Mouse (Mus musculus) heart, embryonic 16.5 days (tissue): ENCODE results near the gene Haspin. TPM values are rescaled to one million over a fixed set of nuclear protein-coding genes. Genes with fewer than 3 reads are reported as not detected.

Experiments used
- ATAC-seq: fragments of 200-750 bp; cut with Nextera tagmentation; replicated peaks from 2 replicates; pipeline ENCODE4 v1.8.0; 2017; ENCODE audit warnings: moderate number of reproducible peaks; ENCODE audit not compliant: insufficient read depth, low FRiP score; ENCODE audit errors: extremely low read depth
- H3K27ac ChIP-seq: fragments of 300-500 bp; sonication (generic); 2 replicates; pipeline ENCODE4 v1.5.1; 2014; ENCODE audit warnings: mild to moderate bottlenecking, low read length, control low read depth, moderate library complexity
- H3K27me3 ChIP-seq: fragments of 300-500 bp; sonication (generic); 2 replicates; pipeline ENCODE4 v1.6.1; 2014; ENCODE audit warnings: low read length, mixed read lengths; ENCODE audit not compliant: control insufficient read depth, insufficient read depth
- H3K36me3 ChIP-seq: fragments of 300-500 bp; sonication (generic); 2 replicates; pipeline ENCODE4 v1.6.1; 2014; ENCODE audit not compliant: control insufficient read depth, insufficient read depth
- H3K4me1 ChIP-seq: fragments of 300-500 bp; sonication (generic); 2 replicates; pipeline ENCODE4 v1.6.1; 2014; ENCODE audit warnings: low read length, mixed read lengths; ENCODE audit not compliant: control insufficient read depth, insufficient read depth
- H3K4me2 ChIP-seq: fragments of 300-500 bp; sonication (generic); 2 replicates; pipeline ENCODE4 v1.6.1; 2014; ENCODE audit warnings: low read depth, mild to moderate bottlenecking, control low read depth, low read length
- H3K4me3 ChIP-seq: fragments of 300-500 bp; sonication (generic); 2 replicates; pipeline ENCODE4 v1.5.1; 2014; ENCODE audit warnings: mild to moderate bottlenecking, control low read depth, low read length
- H3K9ac ChIP-seq: fragments of 300-500 bp; sonication (generic); 2 replicates; pipeline ENCODE4 v1.6.1; 2014; ENCODE audit warnings: low read length, control low read depth
- H3K9me3 ChIP-seq: fragments of 300-500 bp; sonication (generic); replicated peaks from 2 replicates; pipeline ENCODE4 v1.6.1; 2016; ENCODE audit warnings: low read length; ENCODE audit not compliant: control insufficient read depth
- WGBS: fragments of 180-500 bp; shearing (Covaris S2); extraction: QIAGEN DNeasy Blood & Tissue Kit; methylation state at CpG from one replicate; pipeline ENCODE4 v1.1.7; 2014; 5-methylcytosine and 5-hydroxymethylcytosine counted together
- polyA plus RNA-seq: library from polyadenylated mRNA; unstranded; fragments of >200 nt; fragmentation: Nextera tagmentation; extraction: Ambion mirVana; gene quantifications from 2 replicates; pipeline ENCODE4 v1.2.1, GENCODE M21; 2015

The Haspin gene
- polyA plus RNA-seq, 1 experiment from 2014 or later, result 13.6 TPM

DNA sequence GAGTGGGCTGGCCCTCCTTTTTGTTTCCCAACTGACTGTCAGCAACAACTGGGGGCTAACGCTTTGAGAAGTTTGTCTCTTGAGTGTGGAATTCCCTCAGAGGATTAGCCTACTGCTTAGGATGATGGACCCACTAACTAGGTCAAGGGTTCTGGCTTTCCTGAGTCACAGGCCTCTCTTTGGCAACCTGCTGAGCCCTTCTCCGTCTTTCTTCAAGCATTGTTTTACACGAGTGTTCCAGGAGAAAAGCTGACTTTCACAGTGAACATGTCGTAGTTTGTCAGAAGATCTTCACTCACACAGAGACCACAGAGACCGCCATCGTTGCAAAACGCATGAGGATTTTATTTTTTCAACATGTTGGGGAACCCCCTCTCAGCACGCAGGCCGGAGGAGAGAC is 10.1 kb upstream of the Haspin start:
- H3K9me3 ChIP-seq, result no peaks in the 10 kb centered on the region
- H3K36me3 ChIP-seq, result no peaks in the 10 kb centered on the region
- H3K27ac ChIP-seq, result no peak overlapping the region
- no peak overlapping the region for H3K9ac ChIP-seq
- no peaks in the 10 kb centered on the region for H3K27me3 ChIP-seq
- H3K4me2 ChIP-seq, result no peak overlapping the region
- no peak for ATAC-seq
- H3K4me3 ChIP-seq, result no peak overlapping the region
- H3K4me1 ChIP-seq, result no peaks in the 10 kb centered on the region
- 76% methylated on average over 9 of the region's 9 CpGs for WGBS

DNA sequence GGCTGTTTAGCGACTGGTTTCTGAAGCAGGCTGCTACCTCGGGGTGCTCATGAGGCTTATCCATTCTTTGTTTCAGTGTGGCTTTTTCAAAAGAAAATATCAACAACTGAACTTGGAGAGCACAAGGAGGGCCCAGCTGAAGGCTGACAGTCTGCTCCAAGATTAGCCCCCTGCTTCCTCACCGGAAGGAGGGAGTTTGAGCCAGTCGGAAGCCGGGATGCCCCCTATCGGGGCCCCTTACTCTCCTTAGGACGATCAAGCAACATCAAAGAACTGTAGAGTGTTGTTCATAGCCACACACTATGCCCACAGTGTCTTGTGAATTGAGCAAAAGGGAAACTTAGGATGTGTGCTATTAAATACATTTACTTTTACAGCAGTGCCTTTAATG is 8.9 kb upstream of the Haspin start:
- Histone ChIP-seq H3K36me3 (no peaks in the 10 kb centered on the region), H3K27me3 (no peaks in the 10 kb centered on the region), H3K4me1 (no peaks in the 10 kb centered on the region), H3K9ac (no peak overlapping the region), H3K9me3 (no peaks in the 10 kb centered on the region), H3K4me2 (no peak overlapping the region), H3K27ac (no peak overlapping the region), H3K4me3 (no peak overlapping the region)
- ATAC-seq, result no peak
- 48% methylated on average over 7 of the region's 7 CpGs for WGBS

DNA sequence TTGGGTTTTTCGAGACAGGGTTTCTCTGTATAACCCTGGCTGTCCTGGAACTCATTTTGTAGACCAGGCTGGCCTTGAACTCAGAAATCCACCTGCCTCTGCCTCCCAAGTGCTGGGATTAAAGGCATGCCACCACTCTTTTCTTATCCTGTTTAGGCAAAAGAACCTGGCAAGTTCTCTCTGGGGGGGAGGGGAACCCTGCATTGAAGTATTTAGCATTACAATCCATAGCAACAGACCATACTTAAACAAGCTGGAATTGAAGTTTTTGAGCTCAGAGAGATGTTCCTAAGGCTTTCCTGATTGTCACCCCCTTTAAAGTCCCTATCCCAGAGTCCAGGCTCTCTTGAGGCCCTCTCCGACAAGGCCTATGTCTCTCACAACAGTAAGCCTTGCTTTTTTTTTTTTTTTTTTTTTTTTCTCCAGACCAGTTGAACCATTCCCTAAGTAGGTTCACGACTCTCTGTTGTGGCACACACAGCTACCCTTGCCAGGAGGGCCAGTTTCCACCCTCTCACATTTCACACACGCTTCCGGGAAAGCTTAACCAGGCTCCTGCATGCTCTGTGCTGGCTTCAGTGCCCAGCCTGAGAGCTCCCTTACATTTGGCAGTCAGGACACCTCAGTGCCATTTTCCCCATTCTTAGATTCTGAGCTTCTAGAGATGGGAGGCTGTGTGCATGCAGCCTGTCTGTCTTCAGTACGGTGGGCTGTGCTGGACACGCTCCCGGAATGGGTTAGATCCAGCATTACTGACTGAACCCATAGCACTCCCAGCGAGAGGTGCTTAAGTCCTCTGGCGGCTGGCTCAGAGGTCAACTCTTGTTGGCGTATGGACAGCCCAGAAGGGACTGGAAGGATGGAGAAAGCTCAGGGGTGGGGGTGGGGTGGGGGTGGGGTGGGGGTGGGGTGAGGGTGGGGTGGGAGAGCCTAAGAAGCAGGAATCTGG is 8.2 kb upstream of the Haspin start:
- Histone ChIP-seq H3K9ac (no peak overlapping the region), H3K27ac (no peak overlapping the region)
- WGBS, result 56% methylated on average over 11 of the region's 11 CpGs

GRCm38 (mm10) chr11:73144261-73144681 is 6.2 kb upstream of the Haspin start:
- Histone ChIP-seq H3K9me3 (no peaks in the 10 kb centered on the region), H3K36me3 (no peaks in the 10 kb centered on the region), H3K4me2 (no peak overlapping the region), H3K4me3 (no peak overlapping the region), H3K4me1 (no peaks in the 10 kb centered on the region), H3K27ac (no peak overlapping the region), H3K9ac (no peak overlapping the region), H3K27me3 (no peaks in the 10 kb centered on the region)
- no peak for ATAC-seq
- 31% methylated on average over 1 of the region's 1 CpGs for WGBS

More for the DNA sequence above, 8.2 kb upstream of the Haspin start:
- Histone ChIP-seq H3K36me3 (no peaks in the 10 kb centered on the region), H3K4me1 (no peaks in the 10 kb centered on the region), H3K27me3 (no peaks in the 10 kb centered on the region), H3K4me3 (no peak overlapping the region), H3K9me3 (no peaks in the 10 kb centered on the region), H3K4me2 (no peak overlapping the region)
- no peak for ATAC-seq

- Histone ChIP-seq H3K27ac (peak overlapping the region; percentile 30; the same call in 1 of the 2 replicates), H3K36me3 (peaks cover 7% of the 10 kb centered on the region; the same call in 1 of the 2 replicates), H3K9ac (peak overlapping the region; percentile 82), H3K4me3 (peak overlapping the region; percentile 79), H3K4me1 (peaks cover 26% of the 10 kb centered on the region), H3K4me2 (peak overlapping the region; percentile 81), H3K27me3 (no peaks in the 10 kb centered on the region), H3K9me3 (no peaks in the 10 kb centered on the region)
- WGBS, result 20% methylated on average over 11 of the region's 11 CpGs
- ATAC-seq, result no peak
These were observed 978 bp downstream of the Haspin start for GRCm38 (mm10) chr11:73137116-73137515.

- Histone ChIP-seq H3K36me3 (peaks cover 7% of the 10 kb centered on the region; the same call in 1 of the 2 replicates), H3K4me1 (peaks cover 26% of the 10 kb centered on the region), H3K9ac (peak overlapping the region; percentile 82), H3K4me3 (peak overlapping the region; percentile 79), H3K27ac (no peak overlapping the region), H3K27me3 (no peaks in the 10 kb centered on the region), H3K4me2 (peak overlapping the region; percentile 81), H3K9me3 (no peaks in the 10 kb centered on the region)
- 59% methylated on average over 6 of the region's 6 CpGs for WGBS
- ATAC-seq, result no peak
These were observed 1.5 kb downstream of the Haspin start for GRCm38 (mm10) chr11:73136587-73136986.

DNA sequence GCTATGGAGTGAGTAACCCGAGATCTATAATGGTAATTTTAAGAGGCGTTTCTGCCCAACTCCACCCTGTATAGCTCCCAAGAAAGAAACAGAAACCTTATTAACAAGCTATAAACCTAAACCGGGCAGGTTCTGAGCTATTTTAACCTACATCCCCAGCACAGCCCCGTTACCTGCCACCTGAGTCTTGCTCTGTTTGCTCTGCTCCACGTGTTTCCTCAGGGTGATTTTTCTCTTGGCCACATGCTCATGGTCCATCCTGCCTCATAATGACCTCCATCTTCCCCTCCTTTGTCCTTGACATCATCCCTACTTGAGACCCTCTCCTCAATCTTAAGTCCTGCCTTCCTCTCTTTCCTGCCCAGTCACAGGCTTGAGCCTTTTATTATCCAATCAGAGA is 3.9 kb downstream of the Haspin start:
- Histone ChIP-seq H3K36me3 (peaks cover 7% of the 10 kb centered on the region; the same call in 1 of the 2 replicates), H3K9me3 (no peaks in the 10 kb centered on the region), H3K4me2 (peak overlapping the region; percentile 28), H3K4me1 (peaks cover 26% of the 10 kb centered on the region), H3K9ac (no peak overlapping the region), H3K27me3 (no peaks in the 10 kb centered on the region), H3K27ac (no peak overlapping the region), H3K4me3 (no peak overlapping the region)
- ATAC-seq, result no peak
- 88% methylated on average over 5 of the region's 5 CpGs for WGBS

DNA sequence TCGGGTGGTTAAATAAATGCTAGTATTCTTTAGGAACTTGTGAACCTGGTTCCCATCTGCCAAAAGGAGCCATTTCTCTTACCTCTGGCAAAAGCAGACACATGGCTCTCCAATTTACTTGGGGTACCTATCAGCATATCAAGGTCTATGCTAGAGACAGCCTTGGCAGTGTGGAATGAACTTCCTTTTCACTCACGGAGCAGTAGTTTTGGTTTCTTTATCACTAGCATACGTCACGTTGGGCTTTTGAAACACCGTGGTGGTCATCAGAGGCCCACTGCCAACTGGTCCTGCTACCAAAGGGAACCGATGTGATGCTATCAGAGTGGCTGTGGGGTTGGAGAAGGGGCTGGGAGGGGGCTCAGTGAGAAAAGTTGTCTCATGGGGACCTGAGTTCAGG is 5.1 kb downstream of the Haspin start:
- Histone ChIP-seq H3K36me3 (peaks cover 7% of the 10 kb centered on the region; the same call in 1 of the 2 replicates), H3K9me3 (no peaks in the 10 kb centered on the region), H3K9ac (no peak overlapping the region), H3K27ac (no peak overlapping the region), H3K4me3 (no peak overlapping the region), H3K4me1 (peaks cover 22% of the 10 kb centered on the region), H3K27me3 (no peaks in the 10 kb centered on the region), H3K4me2 (no peak overlapping the region)
- no peak for ATAC-seq
- WGBS, result 85% methylated on average over 6 of the region's 6 CpGs

- Histone ChIP-seq H3K9ac (no peak overlapping the region), H3K36me3 (peaks cover 7% of the 10 kb centered on the region; the same call in 1 of the 2 replicates), H3K4me2 (no peak overlapping the region), H3K4me1 (peaks cover 12% of the 10 kb centered on the region), H3K27me3 (no peaks in the 10 kb centered on the region), H3K27ac (no peak overlapping the region), H3K4me3 (no peak overlapping the region), H3K9me3 (no peaks in the 10 kb centered on the region)
- 59% methylated on average over 7 of the region's 7 CpGs for WGBS
- ATAC-seq, result no peak
These were observed 7.1 kb downstream of the Haspin start for GRCm38 (mm10) chr11:73131020-73131419.
